Mouse (Mus musculus): ENCODE data around the gene Uhrf1.

Uhrf1 gene

GRCm38 (mm10) chr17:56300186-56300585 is 2.9 kb upstream of the Uhrf1 start, which contains the start of gene Arrdc5:
Gene Arrdc5 (minus strand): TSS chr17:56300286.
- no peak for DNase-seq (ENCODE audit: low read depth, low spot score)

- DNase-seq (ENCODE audit: low read depth, low spot score), result no peak
These were observed 641 bp upstream of the Uhrf1 start for GRCm38 (mm10) chr17:56302363-56302996.

- DNase-seq (ENCODE audit: low read depth, low spot score), result peak; percentile 93
These were observed 896 bp downstream of the Uhrf1 start for GRCm38 (mm10) chr17:56303847-56304586.

GRCm38 (mm10) chr17:56304718-56305117 is 1.6 kb downstream of the Uhrf1 start:
- no peak for DNase-seq (ENCODE audit: low read depth, low spot score)

- DNase-seq (ENCODE audit: low read depth, low spot score), result no peak
These were observed 2.0 kb downstream of the Uhrf1 start for GRCm38 (mm10) chr17:56305156-56305555.

- DNase-seq (ENCODE audit: low read depth, low spot score), result no peak
These were observed 2.7 kb downstream of the Uhrf1 start for GRCm38 (mm10) chr17:56305826-56306225.

- no peak for DNase-seq (ENCODE audit: low read depth, low spot score)
These were observed 5.0 kb downstream of the Uhrf1 start for GRCm38 (mm10) chr17:56308088-56308487.

GRCm38 (mm10) chr17:56309191-56309945 is 6.2 kb downstream of the Uhrf1 start:
- no peak for DNase-seq (ENCODE audit: low read depth, low spot score)

GRCm38 (mm10) chr17:56324419-56324818 is 21.3 kb downstream of the Uhrf1 start:
- DNase-seq (ENCODE audit: low read depth, low spot score), result no peak

- DNase-seq (ENCODE audit: low read depth, low spot score), result peak; percentile 99
These were observed 22.5 kb downstream of the Uhrf1 start, which contains the start of gene Kdm4b for GRCm38 (mm10) chr17:56325450-56326152. Gene Kdm4b (plus strand): TSS chr17:56326062.

- DNase-seq (ENCODE audit: low read depth, low spot score), result no peak
These were observed 23.3 kb downstream of the Uhrf1 start for GRCm38 (mm10) chr17:56326153-56327147.

- no peak for DNase-seq (ENCODE audit: low read depth, low spot score)
These were observed 26.1 kb downstream of the Uhrf1 start for GRCm38 (mm10) chr17:56329267-56329666.

GRCm38 (mm10) chr17:56330345-56330744 is 27.2 kb downstream of the Uhrf1 start:
- DNase-seq (ENCODE audit: low read depth, low spot score), result no peak

- no peak for DNase-seq (ENCODE audit: low read depth, low spot score)
These were observed 28.1 kb downstream of the Uhrf1 start for GRCm38 (mm10) chr17:56331256-56331655.

- no peak for DNase-seq (ENCODE audit: low read depth, low spot score)
These were observed 29.9 kb downstream of the Uhrf1 start for GRCm38 (mm10) chr17:56332987-56333386.

GRCm38 (mm10) chr17:56337190-56337589 is 34.1 kb downstream of the Uhrf1 start:
- peak; percentile 61 for DNase-seq (ENCODE audit: low read depth, low spot score)

- DNase-seq (ENCODE audit: low read depth, low spot score), result no peak
These were observed 34.7 kb downstream of the Uhrf1 start for GRCm38 (mm10) chr17:56337791-56338190.

GRCm38 (mm10) chr17:56338909-56339308 is 35.8 kb downstream of the Uhrf1 start:
- no peak for DNase-seq (ENCODE audit: low read depth, low spot score)

GRCm38 (mm10) chr17:56340717-56341116 is 37.6 kb downstream of the Uhrf1 start:
- no peak for DNase-seq (ENCODE audit: low read depth, low spot score)

- no peak for DNase-seq (ENCODE audit: low read depth, low spot score)
These were observed 40.3 kb downstream of the Uhrf1 start for GRCm38 (mm10) chr17:56343466-56343865.

Measured in retina, postnatal 7 days (tissue).